Mouse (Mus musculus) limb, embryonic 12.5 days (tissue): ENCODE results near the gene Erp29. TPM values are rescaled to one million over a fixed set of nuclear protein-coding genes. Genes with fewer than 3 reads are reported as not detected.
A peak's percentile ranks its signal among the peaks of the same experiment; 100 is the strongest.

Experiments
- ATAC-seq: fragments of 200-750 bp; cut with Nextera tagmentation; 2 replicates; pipeline ENCODE4 v1.8.0; 2017; ENCODE audit warnings: low read depth, moderate TSS enrichment; ENCODE audit not compliant: insufficient number of reproducible peaks, insufficient read depth, low FRiP score, low TSS enrichment
- H3K27ac ChIP-seq: fragments of 300-500 bp; sonication (generic); 2 replicates; pipeline ENCODE4 v1.5.1; 2016; ENCODE audit warnings: mild to moderate bottlenecking, moderate library complexity
- H3K27me3 ChIP-seq: fragments of 300-500 bp; sonication (generic); 2 replicates; pipeline ENCODE4 v1.6.1; 2016; ENCODE audit warnings: mild to moderate bottlenecking, moderate library complexity
- H3K36me3 ChIP-seq: fragments of 300-500 bp; sonication (generic); 2 replicates; pipeline ENCODE4 v1.6.1; 2016; ENCODE audit warnings: mild to moderate bottlenecking, moderate library complexity
- H3K4me1 ChIP-seq: fragments of 300-500 bp; sonication (generic); replicated peaks from 2 replicates; pipeline ENCODE4 v1.6.1; 2016
- H3K4me2 ChIP-seq: fragments of 300-500 bp; sonication (generic); 2 replicates; pipeline ENCODE4 v1.6.1; 2016; ENCODE audit warnings: mild to moderate bottlenecking, moderate library complexity
- H3K4me3 ChIP-seq: fragments of 300-500 bp; sonication (generic); replicated peaks from 2 replicates; pipeline ENCODE4 v1.5.1; 2016; ENCODE audit warnings: mild to moderate bottlenecking
- H3K9ac ChIP-seq: fragments of 300-500 bp; sonication (generic); replicated peaks from 2 replicates; pipeline ENCODE4 v1.6.1; 2016; ENCODE audit warnings: mild to moderate bottlenecking, moderate library complexity
- H3K9me3 ChIP-seq: fragments of 300-500 bp; sonication (generic); 2 replicates; pipeline ENCODE4 v1.6.1; 2016; ENCODE audit warnings: mild to moderate bottlenecking, moderate library complexity
- WGBS: fragments of 180-500 bp; shearing (Covaris S2); methylation state at CpG from one replicate; pipeline ENCODE4 v1.1.7; 2016; 5-methylcytosine and 5-hydroxymethylcytosine counted together
- polyA plus RNA-seq: library from polyadenylated mRNA; unstranded; fragments of >200 nt; fragmentation: Nextera tagmentation; extraction: Ambion mirVana; gene quantifications from 2 replicates; pipeline ENCODE4 v1.2.1, GENCODE M21; 2016

The Erp29 gene
- polyA plus RNA-seq, 1 experiment from 2014 or later: 115 TPM

DNA sequence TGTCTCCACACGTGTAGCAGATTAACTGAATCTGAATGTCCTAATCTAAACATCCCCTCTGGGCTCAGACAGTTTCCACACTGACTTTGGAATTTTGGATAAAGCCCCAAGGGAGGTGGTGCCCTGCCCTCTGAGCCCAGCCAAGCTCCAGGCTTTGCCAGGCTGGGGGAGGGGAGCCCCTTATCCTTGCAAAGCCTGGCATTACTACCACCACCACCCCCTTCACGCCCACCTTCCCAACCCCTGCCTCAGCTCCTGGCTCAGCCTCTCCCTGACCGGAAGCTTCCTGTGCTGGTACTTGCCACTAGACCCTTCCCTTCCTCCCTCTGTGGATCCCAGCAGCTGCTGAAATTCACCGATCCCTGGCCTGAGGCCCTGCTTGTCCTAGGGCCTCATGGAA lies 65.2 kb downstream of the Erp29 start:
- Histone ChIP-seq H3K4me2 (no peak overlapping the region), H3K36me3 (peaks cover 10% of the 10 kb centered on the region; the same call in 1 of the 2 replicates), H3K27me3 (peaks cover 8% of the 10 kb centered on the region), H3K9ac (no peak overlapping the region), H3K4me1 (peaks cover 11% of the 10 kb centered on the region), H3K9me3 (no peaks in the 10 kb centered on the region), H3K27ac (no peak overlapping the region), H3K4me3 (no peak overlapping the region)
- ATAC-seq: no peak
- 51% methylated on average over 4 of the region's 4 CpGs for WGBS

GRCm38 (mm10) chr5:121386120-121386909 lies 66.0 kb downstream of the Erp29 start:
- peak overlapping the region; percentile 84; the same call in 1 of the 2 replicates for H3K9ac ChIP-seq
- H3K9me3 ChIP-seq: peaks cover 2% of the 10 kb centered on the region; the same call in 1 of the 2 replicates
- H3K27ac ChIP-seq: no peak overlapping the region
- no peak for ATAC-seq
- H3K4me2 ChIP-seq: peak overlapping the region; percentile 78
- H3K27me3 ChIP-seq: peaks cover 8% of the 10 kb centered on the region
- peaks cover 19% of the 10 kb centered on the region for H3K36me3 ChIP-seq
- WGBS: 32% methylated on average over 22 of the region's 22 CpGs
- H3K4me3 ChIP-seq: peak overlapping the region; percentile 82
- peaks cover 11% of the 10 kb centered on the region for H3K4me1 ChIP-seq

- ATAC-seq: peak; percentile 93
- peaks cover 9% of the 10 kb centered on the region for H3K9me3 ChIP-seq
- WGBS: under 1% methylated on average over 44 of the region's 45 CpGs
- H3K4me3 ChIP-seq: peak within 1 kb of the TSS; percentile 82
- peaks cover 11% of the 10 kb centered on the region for H3K4me1 ChIP-seq
- peaks cover 8% of the 10 kb centered on the region for H3K27me3 ChIP-seq
- peak within 1 kb of the TSS; percentile 84 for H3K9ac ChIP-seq
- peaks cover 26% of the 10 kb centered on the region for H3K36me3 ChIP-seq
- peak within 1 kb of the TSS; percentile 78 for H3K4me2 ChIP-seq
- peak within 1 kb of the TSS; percentile 76 for H3K27ac ChIP-seq
Measured at GRCm38 (mm10) chr5:121385461-121386119, 66.7 kb downstream of the Erp29 start, which contains the start of gene Trafd1. Gene Trafd1, minus strand, starts transcription at chr5:121385632.

DNA sequence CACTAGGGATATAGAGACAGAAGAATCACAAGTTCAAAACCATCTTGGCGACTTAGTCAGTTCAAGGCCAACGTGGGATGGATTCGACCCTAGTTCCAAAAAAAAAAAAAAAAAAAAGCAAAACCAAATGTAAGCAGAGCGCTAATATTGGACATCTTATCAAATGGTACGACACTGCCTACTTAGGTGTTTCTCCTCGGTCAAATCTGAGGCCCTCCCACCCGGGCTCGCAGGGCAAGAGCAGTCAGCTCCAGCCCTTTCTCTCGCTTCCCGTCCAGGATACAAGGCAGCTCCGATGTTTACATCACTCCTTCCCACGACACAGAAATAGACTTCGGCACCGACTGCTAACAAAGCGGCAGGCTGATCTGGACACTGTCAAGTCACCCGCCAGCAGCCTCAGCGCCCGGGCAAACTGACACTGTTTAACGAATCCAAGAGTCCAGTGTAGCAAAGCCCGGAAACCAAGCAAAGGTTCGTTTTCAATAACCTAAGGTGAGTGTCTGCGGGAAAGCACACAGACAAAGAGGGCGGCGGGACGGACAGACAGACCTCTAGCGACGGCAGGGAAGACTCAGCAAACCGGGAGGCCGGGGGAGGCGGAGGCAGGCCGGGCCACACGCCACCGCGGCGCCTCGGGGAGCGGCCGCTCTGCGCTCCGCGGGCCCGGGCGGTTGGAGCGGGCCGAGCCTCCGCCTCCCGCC lies 67.4 kb downstream of the Erp29 start:
- ATAC-seq: peak; percentile 66
- H3K4me1 ChIP-seq: peaks cover 11% of the 10 kb centered on the region
- H3K36me3 ChIP-seq: peaks cover 33% of the 10 kb centered on the region
- peak overlapping the region; percentile 78 for H3K4me2 ChIP-seq
- peak overlapping the region; percentile 76 for H3K27ac ChIP-seq
- 3% methylated on average over 46 of the region's 47 CpGs for WGBS
- peak overlapping the region; percentile 84 for H3K9ac ChIP-seq
- peak overlapping the region; percentile 82 for H3K4me3 ChIP-seq
- peaks cover 8% of the 10 kb centered on the region for H3K27me3 ChIP-seq
- H3K9me3 ChIP-seq: peaks cover 10% of the 10 kb centered on the region

GRCm38 (mm10) chr5:121383857-121384756 lies 68.2 kb downstream of the Erp29 start:
- Histone ChIP-seq H3K27me3 (peaks cover 8% of the 10 kb centered on the region), H3K27ac (no peak overlapping the region), H3K4me2 (peak overlapping the region; percentile 78), H3K9ac (0 out of 2 replicates have a peak overlapping the region, but pooled peaks have one; percentile 27), H3K4me1 (peaks cover 11% of the 10 kb centered on the region), H3K9me3 (peaks cover 10% of the 10 kb centered on the region), H3K4me3 (peak overlapping the region; percentile 82), H3K36me3 (peaks cover 41% of the 10 kb centered on the region)
- ATAC-seq: no peak
- 46% methylated on average over 10 of the region's 10 CpGs for WGBS

DNA sequence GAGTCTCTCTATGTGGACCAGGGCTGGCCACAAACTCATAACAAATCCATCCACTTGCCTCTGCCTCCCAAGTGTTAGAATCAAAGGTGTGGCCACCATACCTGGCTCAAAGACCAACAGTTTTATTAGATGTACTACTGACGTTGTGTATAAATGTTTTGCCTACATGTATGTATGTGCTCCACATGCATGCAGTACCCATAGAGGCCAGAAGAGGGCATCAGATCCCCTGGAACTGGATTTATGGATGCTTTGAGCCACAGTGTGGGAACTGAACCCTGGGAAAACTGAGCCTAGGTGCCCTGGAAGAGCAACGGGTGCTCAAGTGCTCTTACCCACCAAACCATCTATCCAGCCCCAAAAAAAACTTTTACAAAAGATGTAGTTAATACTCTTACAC lies 71.6 kb downstream of the Erp29 start:
- Histone ChIP-seq H3K4me2 (no peak overlapping the region), H3K9me3 (peaks cover 10% of the 10 kb centered on the region), H3K4me3 (no peak overlapping the region), H3K27me3 (no peaks in the 10 kb centered on the region), H3K4me1 (peaks cover 11% of the 10 kb centered on the region), H3K27ac (no peak overlapping the region), H3K9ac (no peak overlapping the region), H3K36me3 (peaks cover 73% of the 10 kb centered on the region)
- ATAC-seq: no peak
- WGBS: 91% methylated on average over 2 of the region's 2 CpGs

GRCm38 (mm10) chr5:121378678-121379256 lies 73.5 kb downstream of the Erp29 start:
- H3K4me3 ChIP-seq: no peak overlapping the region
- peaks cover 10% of the 10 kb centered on the region for H3K9me3 ChIP-seq
- H3K4me1 ChIP-seq: peaks cover 3% of the 10 kb centered on the region
- H3K4me2 ChIP-seq: no peak overlapping the region
- H3K9ac ChIP-seq: no peak overlapping the region
- H3K36me3 ChIP-seq: peaks cover 90% of the 10 kb centered on the region
- WGBS: 93% methylated on average over 13 of the region's 13 CpGs
- H3K27me3 ChIP-seq: no peaks in the 10 kb centered on the region
- H3K27ac ChIP-seq: no peak overlapping the region
- no peak for ATAC-seq

Other genes starting within 250 kb of the Erp29 start
- gene Rpl6, start 248.0 kb downstream of the Erp29 start, polyA plus RNA-seq: 618 and 637 TPM in 2 replicates
- 7.0 and 8.4 TPM in 2 replicates for gene Hectd4, start 232.3 kb downstream of the Erp29 start, polyA plus RNA-seq
- gene Trafd1, start 66.9 kb downstream of the Erp29 start, polyA plus RNA-seq: 75.1 and 75.5 TPM in 2 replicates
- 41.2 and 41.9 TPM in 2 replicates for gene Naa25, start 54.6 kb downstream of the Erp29 start, polyA plus RNA-seq
- gene Tmem116, start 613 bp downstream of the Erp29 start, polyA plus RNA-seq: 0.81 and 2.3 TPM in 2 replicates
- gene Adam1b, start 50.9 kb upstream of the Erp29 start, polyA plus RNA-seq: 0.06 TPM in 1 of 2 replicates, not detected in the other
- gene Adam1a, start 93.0 kb upstream of the Erp29 start, polyA plus RNA-seq: 1.8 and 1.9 TPM in 2 replicates
- gene Gm42878, start 93.0 kb upstream of the Erp29 start, polyA plus RNA-seq: not detected in 2 replicates
- 51.8 and 58.4 TPM in 2 replicates for gene Mapkapk5, start 93.4 kb upstream of the Erp29 start, polyA plus RNA-seq
- gene Aldh2, start 141.3 kb upstream of the Erp29 start, polyA plus RNA-seq: 236 and 264 TPM in 2 replicates
- 2.8 and 3.3 TPM in 2 replicates for gene Acad12, start 166.4 kb upstream of the Erp29 start, polyA plus RNA-seq
- 1.8 and 2.6 TPM in 2 replicates for gene Acad10, start 208.0 kb upstream of the Erp29 start, polyA plus RNA-seq
- 47.1 and 48.3 TPM in 2 replicates for gene Brap, start 208.1 kb upstream of the Erp29 start, polyA plus RNA-seq